Mouse (Mus musculus) lung, postnatal 0 days (tissue): ENCODE measurements around the gene Daglb. TPM values are rescaled to one million over a fixed set of nuclear protein-coding genes. Genes with fewer than 3 reads are reported as not detected.
"Not testable (repeated sequence)": the region's sequence is repeated elsewhere in the genome, so short reads cannot be mapped to it uniquely, and the experiment has no call there.

ENCODE experiments used
- ATAC-seq: fragments of 200-750 bp; cut with Nextera tagmentation; 2 replicates; pipeline ENCODE4 v1.8.0; 2017; ENCODE audit warnings: moderate library complexity
- DNase-seq: peaks from one replicate; pipeline ENCODE4 v3.0.0-alpha.2; 2016; ENCODE audit warnings: low spot score
- H3K27ac ChIP-seq: fragments of 300-500 bp; sonication (generic); 2 replicates; pipeline ENCODE4 v1.5.1; 2014; ENCODE audit warnings: antibody characterized with exemption, mild to moderate bottlenecking, low read length, mixed read lengths
- H3K27me3 ChIP-seq: fragments of 300-500 bp; sonication (generic); replicated peaks from 2 replicates; pipeline ENCODE4 v1.6.1; 2014; ENCODE audit warnings: low read length, mixed read lengths; ENCODE audit not compliant: insufficient read depth
- H3K36me3 ChIP-seq: fragments of 300-500 bp; sonication (generic); 2 replicates; pipeline ENCODE4 v1.6.1; 2014; ENCODE audit warnings: low read length, mixed read lengths; ENCODE audit not compliant: insufficient read depth
- H3K4me1 ChIP-seq: fragments of 300-500 bp; sonication (generic); 2 replicates; pipeline ENCODE4 v1.6.1; 2014; ENCODE audit warnings: antibody characterized with exemption, low read depth, low read length, mixed read lengths; ENCODE audit not compliant: insufficient read depth
- H3K4me2 ChIP-seq: fragments of 300-500 bp; sonication (generic); replicated peaks from 2 replicates; pipeline ENCODE4 v1.6.1; 2014; ENCODE audit warnings: low read depth, mild to moderate bottlenecking, low read length, moderate library complexity, mixed read lengths
- H3K4me3 ChIP-seq: fragments of 300-500 bp; sonication (generic); 2 replicates; pipeline ENCODE4 v1.5.1; 2014; ENCODE audit warnings: low read depth, low read length
- H3K9ac ChIP-seq: fragments of 300-500 bp; sonication (generic); replicated peaks from 2 replicates; pipeline ENCODE4 v1.6.1; 2014; ENCODE audit warnings: low read depth, mild to moderate bottlenecking
- H3K9me3 ChIP-seq: fragments of 300-500 bp; sonication (generic); 2 replicates; pipeline ENCODE4 v1.6.1; 2016; ENCODE audit warnings: low read length, mixed read lengths
- CTCF ChIP-seq: IDR thresholded peaks from 2 replicates; pipeline ENCODE4 v1.5.1; 2016; ENCODE audit warnings: antibody characterized with exemption, mild to moderate bottlenecking
- EP300 ChIP-seq: IDR thresholded peaks from 2 replicates; pipeline ENCODE4 v1.6.1; 2016; ENCODE audit warnings: antibody characterized with exemption, mild to moderate bottlenecking, control low read depth
- WGBS: fragments of 180-500 bp; shearing (Covaris S2); extraction: QIAGEN DNeasy Blood & Tissue Kit; methylation state at CpG from one replicate; pipeline ENCODE4 v1.1.7; 2014; 5-methylcytosine and 5-hydroxymethylcytosine counted together
- polyA plus RNA-seq: library from polyadenylated mRNA; unstranded; fragments of >200 nt; fragmentation: Nextera tagmentation; extraction: Ambion mirVana; gene quantifications from 2 replicates; pipeline ENCODE4 v1.2.1, GENCODE M21; 2015

Gene Daglb
- polyA plus RNA-seq, 1 experiment from 2014 or later, result 6.0 TPM

GRCm38 (mm10) chr5:143495708-143496107, 31.3 kb downstream of the Daglb start:
- DNase-seq, result no peak
- no peak overlapping the region for H3K27ac ChIP-seq
- H3K9me3 ChIP-seq, result no peaks in the 10 kb centered on the region
- no peaks in the 10 kb centered on the region for H3K36me3 ChIP-seq
- no peak overlapping the region for H3K4me3 ChIP-seq
- no peak for ATAC-seq
- WGBS, result 82% methylated on average over 6 of the region's 6 CpGs
- no peaks in the 10 kb centered on the region for H3K4me1 ChIP-seq
- no peak overlapping the region for H3K4me2 ChIP-seq
- no peaks in the 10 kb centered on the region for H3K27me3 ChIP-seq
- TF ChIP-seq EP300, result no peak
- no peak for TF ChIP-seq CTCF
- H3K9ac ChIP-seq, result no peak overlapping the region

- no peak overlapping the region for H3K27ac ChIP-seq
- H3K9me3 ChIP-seq, result no peaks in the 10 kb centered on the region
- no peak for TF ChIP-seq EP300
- TF ChIP-seq CTCF, result peak; percentile 27
- H3K4me1 ChIP-seq, result no peaks in the 10 kb centered on the region
- no peak for ATAC-seq
- no peak overlapping the region for H3K9ac ChIP-seq
- H3K4me2 ChIP-seq, result no peak overlapping the region
- H3K36me3 ChIP-seq, result no peaks in the 10 kb centered on the region
- no peak overlapping the region for H3K4me3 ChIP-seq
- 69% methylated on average over 3 of the region's 3 CpGs for WGBS
- H3K27me3 ChIP-seq, result no peaks in the 10 kb centered on the region
- DNase-seq, result no peak
These were observed 33.1 kb downstream of the Daglb start for GRCm38 (mm10) chr5:143497451-143497850.

GRCm38 (mm10) chr5:143499197-143499596, 34.8 kb downstream of the Daglb start:
- H3K27me3 ChIP-seq, result no peaks in the 10 kb centered on the region
- no peaks in the 10 kb centered on the region for H3K4me1 ChIP-seq
- H3K9ac ChIP-seq, result no peak overlapping the region
- H3K27ac ChIP-seq, result no peak overlapping the region
- H3K4me2 ChIP-seq, result no peak overlapping the region
- H3K4me3 ChIP-seq, result no peak overlapping the region
- 0 out of 2 replicates have a peak, but pooled peaks cover 3% of the 10 kb centered on the region for H3K36me3 ChIP-seq
- ATAC-seq, result no peak
- DNase-seq, result no peak
- TF ChIP-seq CTCF (no peak), EP300 (no peak)
- 86% methylated on average over 7 of the region's 7 CpGs for WGBS
- no peaks in the 10 kb centered on the region for H3K9me3 ChIP-seq

- TF ChIP-seq EP300, result no peak
- Histone ChIP-seq H3K4me2 (no peak overlapping the region), H3K9me3 (no peaks in the 10 kb centered on the region), H3K27ac (no peak overlapping the region), H3K4me1 (no peaks in the 10 kb centered on the region), H3K9ac (no peak overlapping the region), H3K4me3 (no peak overlapping the region), H3K27me3 (no peaks in the 10 kb centered on the region), H3K36me3 (peaks cover 5% of the 10 kb centered on the region; the same call in 1 of the 2 replicates)
- DNase-seq (no peak), ATAC-seq (no peak)
- WGBS, result 77% methylated on average over 4 of the region's 4 CpGs
These were observed 35.3 kb downstream of the Daglb start for GRCm38 (mm10) chr5:143499686-143500085.

- H3K9ac ChIP-seq, ATAC-seq, H3K4me2 ChIP-seq, DNase-seq, H3K4me3 ChIP-seq, H3K9me3 ChIP-seq, H3K27ac ChIP-seq, H3K4me1 ChIP-seq, H3K27me3 ChIP-seq: not testable (repeated sequence)
- H3K36me3 ChIP-seq, result peaks cover 13% of the 10 kb centered on the region
- 92% methylated on average over 14 of the region's 14 CpGs for WGBS
These were observed 36.3 kb downstream of the Daglb start for GRCm38 (mm10) chr5:143500711-143501110.

GRCm38 (mm10) chr5:143501140-143501539, 36.8 kb downstream of the Daglb start:
- TF ChIP-seq CTCF (no peak), EP300 (no peak)
- Histone ChIP-seq H3K4me3 (no peak overlapping the region), H3K4me2 (no peak overlapping the region), H3K36me3 (peaks cover 13% of the 10 kb centered on the region), H3K27ac (no peak overlapping the region; the same call in 1 of the 2 replicates), H3K4me1 (no peaks in the 10 kb centered on the region), H3K9ac (no peak overlapping the region), H3K9me3 (no peaks in the 10 kb centered on the region), H3K27me3 (no peaks in the 10 kb centered on the region)
- ATAC-seq, result 0 out of 2 replicates have a peak, but pooled peaks have one; percentile 18
- 78% methylated on average over 8 of the region's 8 CpGs for WGBS
- no peak for DNase-seq

GRCm38 (mm10) chr5:143501649-143502048, 37.3 kb downstream of the Daglb start:
- peaks cover 13% of the 10 kb centered on the region for H3K36me3 ChIP-seq

More at GRCm38 (mm10) chr5:143501649-143502048, 37.3 kb downstream of the Daglb start:
- Histone ChIP-seq H3K4me1 (no peaks in the 10 kb centered on the region), H3K4me3 (no peak overlapping the region), H3K9ac (no peak overlapping the region), H3K27me3 (no peaks in the 10 kb centered on the region), H3K27ac (no peak overlapping the region), H3K4me2 (no peak overlapping the region), H3K9me3 (no peaks in the 10 kb centered on the region)
- DNase-seq (no peak), ATAC-seq (no peak)
- TF ChIP-seq CTCF (no peak), EP300 (no peak)
- 90% methylated on average over 2 of the region's 2 CpGs for whole genome bisulfite sequencing
